Mouse (Mus musculus) colon, adult 2 months (tissue): Measurements from ENCODE around the gene Cdh11. TPM values are rescaled to one million over a fixed set of nuclear protein-coding genes. Genes with fewer than 3 reads are reported as not detected.

Experiments
- polyA plus RNA-seq: library from polyadenylated mRNA; depleted of rRNA; stranded (reverse); fragments of >200 nt; gene quantifications from 2 replicates; pipeline ENCODE4 v1.2.3, GENCODE M21; 2012; rRNA removed

Gene Cdh11
- polyA plus RNA-seq: 6.9 and 9.6 TPM in 2 replicates

GRCm38 (mm10) chr8:102785592-102786416, at the start of gene Cdh11:
Cdh11 (minus strand) TSS chr8:102785642.

